Mouse (Mus musculus) stomach, postnatal 0 days (tissue): ENCODE results near the gene Scn9a. TPM values are rescaled to one million over a fixed set of nuclear protein-coding genes. Genes with fewer than 3 reads are reported as not detected.

Source experiments
- ATAC-seq: fragments of 200-750 bp; cut with Nextera tagmentation; 2 replicates; pipeline ENCODE4 v1.8.0; 2017; ENCODE audit not compliant: low FRiP score, low TSS enrichment
- DNase-seq: peaks from one replicate; pipeline ENCODE4 v3.0.0-alpha.2; 2016; ENCODE audit warnings: low spot score
- H3K27ac ChIP-seq: fragments of 300-500 bp; sonication (generic); replicated peaks from 2 replicates; pipeline ENCODE4 v1.5.1; 2014; ENCODE audit warnings: mild to moderate bottlenecking, control low read depth
- H3K27me3 ChIP-seq: fragments of 300-500 bp; sonication (generic); 2 replicates; pipeline ENCODE4 v1.6.1; 2014; ENCODE audit warnings: low read length; ENCODE audit not compliant: control insufficient read depth, insufficient read depth
- H3K36me3 ChIP-seq: fragments of 300-500 bp; sonication (generic); 2 replicates; pipeline ENCODE4 v1.6.1; 2014; ENCODE audit warnings: low read length, mixed read lengths; ENCODE audit not compliant: control insufficient read depth, insufficient read depth
- H3K4me1 ChIP-seq: fragments of 300-500 bp; sonication (generic); replicated peaks from 2 replicates; pipeline ENCODE4 v1.6.1; 2014; ENCODE audit warnings: antibody characterized with exemption; ENCODE audit not compliant: control insufficient read depth, insufficient read depth
- H3K4me2 ChIP-seq: fragments of 300-500 bp; sonication (generic); replicated peaks from 2 replicates; pipeline ENCODE4 v1.6.1; 2014; ENCODE audit warnings: low read depth, mild to moderate bottlenecking, control low read depth, moderate library complexity
- H3K4me3 ChIP-seq: fragments of 300-500 bp; sonication (generic); 2 replicates; pipeline ENCODE4 v1.5.1; 2014; ENCODE audit warnings: low read depth, low read length, control low read depth
- H3K9ac ChIP-seq: fragments of 300-500 bp; sonication (generic); 2 replicates; pipeline ENCODE4 v1.6.1; 2014; ENCODE audit warnings: mild to moderate bottlenecking, low read length, control low read depth, mixed read lengths
- H3K9me3 ChIP-seq: fragments of 300-500 bp; sonication (generic); 2 replicates; pipeline ENCODE4 v1.6.1; 2016; ENCODE audit warnings: low read length; ENCODE audit not compliant: control insufficient read depth
- CTCF ChIP-seq: IDR thresholded peaks from 2 replicates; pipeline ENCODE4 v1.5.1; 2016; ENCODE audit warnings: antibody characterized with exemption, low read depth, mild to moderate bottlenecking, moderate library complexity
- EP300 ChIP-seq: optimal IDR thresholded peaks from 2 replicates; pipeline ENCODE3; 2016; ENCODE audit warnings: antibody characterized with exemption
- WGBS: fragments of 180-500 bp; shearing (Covaris S2); extraction: QIAGEN DNeasy Blood & Tissue Kit; methylation state at CpG from one replicate; pipeline ENCODE4 v1.1.7; 2014; 5-methylcytosine and 5-hydroxymethylcytosine counted together
- polyA plus RNA-seq: library from polyadenylated mRNA; unstranded; fragments of >200 nt; fragmentation: Nextera tagmentation; extraction: Ambion mirVana; gene quantifications from 2 replicates; pipeline ENCODE4 v1.2.1, GENCODE M21; 2015

The Scn9a gene
- polyA plus RNA-seq, 1 experiment from 2014 or later, result 0.62 TPM

DNA sequence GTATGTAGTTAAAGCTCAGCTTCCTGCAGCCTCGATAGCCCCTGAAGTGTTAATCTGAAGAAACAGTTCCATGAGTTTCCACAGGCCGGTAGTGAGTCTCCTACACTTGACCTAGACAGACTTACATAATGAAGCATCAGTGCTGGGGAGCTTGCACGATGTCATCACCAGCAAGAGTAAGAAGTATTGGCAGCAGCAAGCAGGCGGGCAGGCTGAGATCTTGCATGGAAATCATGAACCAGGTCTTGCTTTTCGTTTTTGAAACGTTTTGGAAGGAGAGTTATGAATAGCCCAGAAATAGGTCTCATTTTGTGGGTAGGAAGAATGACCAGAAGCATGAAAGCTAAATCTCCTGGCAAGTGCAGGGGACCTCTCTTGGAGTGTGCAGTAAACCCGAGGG is 194.1 kb downstream of the Scn9a start, which contains the start of gene Scn1a:
Scn1a (minus strand) TSS at position 130 of the 400 bp plus-strand sequence.
- 14% methylated on average over 7 of the region's 7 CpGs for WGBS
- no peak within 1 kb of the TSS for H3K9ac ChIP-seq
- TF ChIP-seq CTCF, result no peak
- TF ChIP-seq EP300, result no peak
- no peaks in the 10 kb centered on the region for H3K9me3 ChIP-seq
- H3K27ac ChIP-seq, result no peak within 1 kb of the TSS
- no peaks in the 10 kb centered on the region for H3K36me3 ChIP-seq
- no peak within 1 kb of the TSS for H3K4me3 ChIP-seq
- H3K4me2 ChIP-seq, result peak within 1 kb of the TSS; percentile 23; the same call in 1 of the 2 replicates
- H3K27me3 ChIP-seq, result no peaks in the 10 kb centered on the region
- ATAC-seq (no peak), DNase-seq (no peak)
- no peaks in the 10 kb centered on the region for H3K4me1 ChIP-seq

DNA sequence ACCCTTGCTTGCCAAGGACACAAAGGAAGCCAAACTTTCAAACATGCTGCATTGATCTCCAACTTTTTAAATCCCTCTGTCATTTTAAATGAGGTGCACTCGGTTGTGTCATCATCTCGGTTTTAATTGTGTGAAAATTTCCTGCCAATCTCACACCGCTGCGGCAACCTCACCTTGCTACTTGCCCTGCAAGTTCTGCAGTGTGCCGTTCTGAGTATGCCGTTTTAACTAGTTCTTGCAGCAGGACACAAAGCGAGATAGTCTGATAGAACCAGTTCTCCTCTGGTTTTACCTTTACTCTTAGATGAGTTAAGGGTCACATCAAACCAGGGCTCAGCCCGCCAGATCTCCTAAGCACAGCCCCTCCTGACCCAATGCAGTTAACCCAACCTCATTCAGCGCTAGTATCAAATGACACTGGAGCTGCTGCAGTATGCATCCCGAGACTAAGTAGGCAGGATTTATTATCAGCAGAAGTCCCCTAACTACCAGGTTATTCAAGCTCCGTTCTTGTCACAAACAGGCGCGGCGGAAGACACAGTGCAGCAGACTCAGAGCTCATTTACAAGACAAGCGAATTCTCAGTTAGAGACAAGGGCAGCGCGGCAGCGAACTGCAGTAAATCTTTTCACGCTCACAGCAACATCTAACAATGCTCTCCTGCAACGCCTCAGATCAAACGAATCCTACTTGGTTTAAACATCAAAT is 194.8 kb downstream of the Scn9a start:
- no peak for ATAC-seq
- Histone ChIP-seq H3K27me3 (no peaks in the 10 kb centered on the region), H3K4me2 (peak overlapping the region; percentile 23; the same call in 1 of the 2 replicates), H3K4me3 (no peak overlapping the region), H3K36me3 (no peaks in the 10 kb centered on the region), H3K9ac (no peak overlapping the region), H3K9me3 (no peaks in the 10 kb centered on the region), H3K4me1 (no peaks in the 10 kb centered on the region), H3K27ac (no peak overlapping the region)
- TF ChIP-seq EP300 (no peak), CTCF (no peak)
- 10% methylated on average over 21 of the region's 21 CpGs for WGBS
- DNase-seq, result no peak

DNA sequence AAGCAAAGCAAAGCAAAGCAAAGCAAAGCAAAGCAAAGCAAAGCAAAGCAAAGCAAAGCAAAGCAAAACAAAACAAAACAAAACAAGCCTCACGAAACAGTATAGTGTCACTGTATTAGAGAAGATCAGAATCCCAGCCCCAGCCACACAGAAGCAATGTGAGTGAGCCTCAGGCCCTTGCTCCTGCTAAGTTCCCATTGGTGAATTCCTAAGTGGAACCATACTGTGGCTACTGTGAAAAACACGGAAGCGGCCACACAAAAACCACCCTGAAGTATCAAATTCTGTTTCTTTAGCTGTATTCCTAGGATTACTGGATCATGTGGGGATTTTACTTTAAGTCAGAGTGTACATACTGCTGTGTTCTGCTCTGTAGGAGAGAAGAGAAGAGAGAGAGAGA is 198.5 kb downstream of the Scn9a start:
- Histone ChIP-seq H3K4me2 (no peak overlapping the region), H3K4me3 (no peak overlapping the region), H3K4me1 (no peaks in the 10 kb centered on the region), H3K27ac (no peak overlapping the region), H3K27me3 (no peaks in the 10 kb centered on the region), H3K9me3 (no peaks in the 10 kb centered on the region), H3K9ac (no peak overlapping the region), H3K36me3 (no peaks in the 10 kb centered on the region)
- TF ChIP-seq CTCF, result no peak
- no peak for TF ChIP-seq EP300
- WGBS, result 72% methylated on average over 3 of the region's 3 CpGs
- no peak for ATAC-seq
- DNase-seq, result no peak

Other genes starting within 250 kb of the Scn9a start
- 0.07 TPM in 2 replicates for gene Scn1a, start 194.1 kb downstream of the Scn9a start, polyA plus RNA-seq
- gene Scn7a, start 150.0 kb upstream of the Scn9a start, polyA plus RNA-seq, result 0.62 TPM in 2 replicates